Mouse (Mus musculus): ENCODE data around the gene Jmjd8. TPM values are rescaled to one million over a fixed set of nuclear protein-coding genes. Genes with fewer than 3 reads are reported as not detected.
"Not testable (repeated sequence)": the region's sequence is repeated elsewhere in the genome, so short reads cannot be mapped to it uniquely, and the experiment has no call there.

Gene Jmjd8
- polyA plus RNA-seq, 1 experiment: 13.2 TPM

DNA sequence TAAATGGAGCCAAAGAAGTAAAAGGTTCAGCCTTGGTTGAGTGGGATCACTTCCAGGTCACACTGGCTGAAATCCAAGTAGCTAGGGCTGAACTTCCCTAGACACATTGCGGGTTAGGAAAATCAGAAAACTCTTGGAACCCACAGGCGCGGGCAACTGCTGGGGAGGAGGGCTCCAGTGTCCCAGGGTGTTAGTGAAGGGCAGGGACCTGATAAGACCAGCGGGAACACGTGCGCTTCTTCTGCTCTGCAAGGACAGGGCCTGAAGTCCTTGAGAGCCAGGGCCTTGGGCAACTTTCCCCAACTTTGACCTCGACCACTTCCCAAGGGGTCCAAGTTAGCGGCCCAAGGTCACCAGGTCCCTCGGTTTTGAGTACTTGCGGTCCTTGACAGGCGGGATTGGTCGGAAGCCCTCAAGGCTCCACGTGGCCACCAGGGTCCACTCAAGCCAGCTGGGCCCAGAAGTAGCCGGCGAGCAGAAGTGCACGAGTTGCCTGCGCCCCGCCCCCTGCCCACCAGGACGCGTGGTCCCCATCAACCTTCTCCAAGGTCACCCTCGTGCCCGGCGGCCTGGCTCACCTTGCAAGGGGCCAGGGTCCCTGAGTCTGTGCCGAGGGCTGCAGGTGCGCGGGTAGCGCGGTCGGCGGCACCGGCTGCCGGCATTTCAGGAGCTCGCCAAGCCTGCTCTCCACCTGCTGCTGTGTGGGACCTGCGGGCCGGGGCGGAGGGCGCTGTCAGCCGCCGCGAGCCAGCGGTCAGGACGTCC, 39.4 kb downstream of the Jmjd8 start:
- no peak for TF ChIP-seq POLR2A (IDR thresholded peaks at IDR 0.05; ENCODE audit: insufficient read depth, low read length)
- TF ChIP-seq CTCF (IDR thresholded peaks at IDR 0.05; ENCODE audit: low read depth, low read length): no peak
- no peak for TF ChIP-seq EP300 (IDR thresholded peaks at IDR 0.05; ENCODE audit: insufficient read depth, low read depth, low read length)
- no peaks in the 10 kb centered on the region for H3K27me3 ChIP-seq (ENCODE audit: control insufficient read depth, insufficient read depth, low read length, poor library complexity, severe bottlenecking)
- H3K9ac ChIP-seq (ENCODE audit: low read depth, poor library complexity, severe bottlenecking): peak overlapping the region; percentile 53
- H3K9me3 ChIP-seq (replicated peaks; ENCODE audit: control insufficient read depth, insufficient read depth, low read length, poor library complexity, severe bottlenecking): no peaks in the 10 kb centered on the region
- H3K4me3 ChIP-seq (ENCODE audit: low read depth, low read length): peak overlapping the region; percentile 82
- H3K27ac ChIP-seq (ENCODE audit: insufficient read depth, low read length): no peak overlapping the region
- H3K36me3 ChIP-seq (ENCODE audit: control insufficient read depth, insufficient read depth, low read length, poor library complexity, severe bottlenecking): no peaks in the 10 kb centered on the region
- H3K4me1 ChIP-seq (ENCODE audit: control insufficient read depth, insufficient read depth, low read length): no peaks in the 10 kb centered on the region

DNA sequence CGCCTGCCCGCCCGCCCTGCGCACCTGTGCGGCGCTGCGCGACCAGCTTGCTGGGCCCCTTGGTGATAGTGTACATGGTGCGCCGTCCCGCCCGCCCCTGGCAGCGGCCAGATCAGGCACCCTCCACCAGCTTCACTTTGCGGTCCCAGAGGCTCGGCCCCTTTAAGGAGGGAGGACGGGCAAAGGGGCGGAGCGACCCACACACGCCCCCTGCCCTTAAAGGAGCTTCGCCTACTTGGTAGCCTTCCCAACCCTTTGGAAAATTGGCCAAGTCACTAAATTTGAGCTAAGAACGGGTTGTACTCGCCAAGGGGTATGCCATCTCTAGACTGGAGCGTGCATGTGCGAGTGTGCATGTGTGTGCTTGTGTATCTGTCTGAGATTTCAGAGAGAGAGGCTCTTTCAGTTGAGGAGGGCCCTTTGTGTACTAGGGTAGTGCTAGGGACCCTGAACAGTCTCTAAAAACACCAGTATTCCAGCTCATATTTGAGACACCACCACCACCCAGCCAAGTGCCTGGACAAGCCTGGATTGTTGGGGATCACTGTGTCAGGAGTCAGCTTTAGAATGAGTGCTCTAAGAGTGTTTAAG, 40.0 kb downstream of the Jmjd8 start, which contains the start of gene Mcrip2:
Mcrip2 (minus strand) TSS at position 164 of the 591 bp plus-strand sequence.
- H3K4me1 ChIP-seq (ENCODE audit: control insufficient read depth, insufficient read depth, low read length): no peaks in the 10 kb centered on the region
- H3K9ac ChIP-seq (ENCODE audit: low read depth, poor library complexity, severe bottlenecking): peak within 1 kb of the TSS; percentile 53
- no peak within 1 kb of the TSS for H3K27ac ChIP-seq (ENCODE audit: insufficient read depth, low read length)
- H3K27me3 ChIP-seq (ENCODE audit: control insufficient read depth, insufficient read depth, low read length, poor library complexity, severe bottlenecking): no peaks in the 10 kb centered on the region
- no peaks in the 10 kb centered on the region for H3K36me3 ChIP-seq (ENCODE audit: control insufficient read depth, insufficient read depth, low read length, poor library complexity, severe bottlenecking)
- H3K9me3 ChIP-seq (replicated peaks; ENCODE audit: control insufficient read depth, insufficient read depth, low read length, poor library complexity, severe bottlenecking): no peaks in the 10 kb centered on the region
- TF ChIP-seq CTCF (IDR thresholded peaks at IDR 0.05; ENCODE audit: low read depth, low read length) (no peak), EP300 (IDR thresholded peaks at IDR 0.05; ENCODE audit: insufficient read depth, low read depth, low read length) (no peak), POLR2A (IDR thresholded peaks at IDR 0.05; ENCODE audit: insufficient read depth, low read length) (no peak)
- peak within 1 kb of the TSS; percentile 82 for H3K4me3 ChIP-seq (ENCODE audit: low read depth, low read length)

DNA sequence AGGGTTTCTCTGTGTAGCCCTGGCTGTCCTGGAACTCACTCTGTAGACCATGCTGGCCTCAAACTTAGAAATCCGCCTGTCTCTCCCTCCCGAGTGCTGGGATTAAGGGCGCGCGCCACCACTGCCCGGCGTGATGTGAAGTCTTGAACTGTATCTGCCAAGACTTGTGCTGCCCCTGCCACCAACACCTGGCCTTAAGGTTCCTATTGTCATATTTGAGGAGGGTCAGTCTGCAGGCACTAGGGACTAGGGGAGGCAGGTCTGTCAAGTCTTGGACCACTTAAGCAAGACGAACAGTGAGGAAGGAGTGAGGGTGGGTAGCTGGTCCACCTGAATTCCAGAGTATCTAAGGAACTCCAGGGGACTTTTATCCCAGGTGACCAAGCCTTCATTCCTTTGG, 40.8 kb downstream of the Jmjd8 start:
- no peaks in the 10 kb centered on the region for H3K9me3 ChIP-seq (replicated peaks; ENCODE audit: control insufficient read depth, insufficient read depth, low read length, poor library complexity, severe bottlenecking)
- H3K27ac ChIP-seq (ENCODE audit: insufficient read depth, low read length): no peak overlapping the region
- no peak overlapping the region for H3K9ac ChIP-seq (ENCODE audit: low read depth, poor library complexity, severe bottlenecking)
- H3K27me3 ChIP-seq (ENCODE audit: control insufficient read depth, insufficient read depth, low read length, poor library complexity, severe bottlenecking): no peaks in the 10 kb centered on the region
- H3K36me3 ChIP-seq (ENCODE audit: control insufficient read depth, insufficient read depth, low read length, poor library complexity, severe bottlenecking): no peaks in the 10 kb centered on the region
- H3K4me3 ChIP-seq (ENCODE audit: low read depth, low read length): no peak overlapping the region
- H3K4me1 ChIP-seq (ENCODE audit: control insufficient read depth, insufficient read depth, low read length): no peaks in the 10 kb centered on the region
- TF ChIP-seq EP300 (IDR thresholded peaks at IDR 0.05; ENCODE audit: insufficient read depth, low read depth, low read length): no peak
- no peak for TF ChIP-seq CTCF (IDR thresholded peaks at IDR 0.05; ENCODE audit: low read depth, low read length)
- TF ChIP-seq POLR2A (IDR thresholded peaks at IDR 0.05; ENCODE audit: insufficient read depth, low read length): no peak

DNA sequence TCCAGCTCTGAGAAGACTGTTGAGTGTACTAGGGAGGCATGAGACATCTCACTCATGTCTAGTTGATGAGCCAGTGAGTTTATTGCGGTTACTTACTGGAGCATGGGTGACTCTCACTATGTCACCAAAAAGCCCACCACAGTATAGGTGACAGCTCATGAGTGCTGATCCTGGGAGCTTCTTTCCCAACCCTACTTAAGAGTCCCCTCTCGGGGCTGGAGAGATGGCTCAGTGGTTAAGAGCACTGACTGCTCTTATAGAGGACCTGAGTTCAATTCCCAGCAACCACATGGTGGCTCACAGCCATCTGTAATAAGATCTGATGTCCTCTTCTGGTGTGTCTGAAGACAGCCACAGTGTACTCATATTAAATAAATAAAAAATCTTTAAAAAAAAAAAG, 41.3 kb downstream of the Jmjd8 start:
- Histone ChIP-seq H3K36me3 (ENCODE audit: control insufficient read depth, insufficient read depth, low read length, poor library complexity, severe bottlenecking) (no peaks in the 10 kb centered on the region), H3K4me1 (ENCODE audit: control insufficient read depth, insufficient read depth, low read length) (no peaks in the 10 kb centered on the region), H3K9ac (ENCODE audit: low read depth, poor library complexity, severe bottlenecking) (no peak overlapping the region), H3K4me3 (ENCODE audit: low read depth, low read length) (no peak overlapping the region), H3K9me3 (replicated peaks; ENCODE audit: control insufficient read depth, insufficient read depth, low read length, poor library complexity, severe bottlenecking) (no peaks in the 10 kb centered on the region), H3K27ac (ENCODE audit: insufficient read depth, low read length) (no peak overlapping the region), H3K27me3 (ENCODE audit: control insufficient read depth, insufficient read depth, low read length, poor library complexity, severe bottlenecking) (no peaks in the 10 kb centered on the region)
- TF ChIP-seq EP300 (IDR thresholded peaks at IDR 0.05; ENCODE audit: insufficient read depth, low read depth, low read length) (no peak), POLR2A (IDR thresholded peaks at IDR 0.05; ENCODE audit: insufficient read depth, low read length) (no peak), CTCF (IDR thresholded peaks at IDR 0.05; ENCODE audit: low read depth, low read length) (no peak)

DNA sequence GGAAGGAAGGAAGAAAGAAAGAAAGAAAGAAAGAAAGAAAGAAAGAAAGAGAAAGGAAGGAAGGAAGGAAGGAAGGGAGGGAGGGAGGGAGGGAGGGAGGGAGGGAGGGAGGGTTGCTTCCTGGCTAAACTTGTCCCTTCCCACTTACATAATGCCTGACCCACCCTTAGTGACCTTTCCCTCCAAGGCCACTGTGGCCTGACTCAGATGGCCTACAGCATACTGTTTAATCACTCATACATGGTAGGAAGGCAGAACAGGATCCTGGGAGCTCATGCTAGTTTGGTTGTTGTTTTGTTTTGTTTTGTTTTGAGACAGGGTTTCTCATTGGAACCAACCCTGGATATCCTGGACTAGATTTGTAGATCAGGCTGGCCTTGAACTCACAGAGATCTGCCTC, 42.9 kb downstream of the Jmjd8 start:
- not testable (repeated sequence) for H3K9me3 ChIP-seq (replicated peaks; ENCODE audit: control insufficient read depth, insufficient read depth, low read length, poor library complexity, severe bottlenecking); H3K36me3 ChIP-seq (ENCODE audit: control insufficient read depth, insufficient read depth, low read length, poor library complexity, severe bottlenecking); H3K9ac ChIP-seq (ENCODE audit: low read depth, poor library complexity, severe bottlenecking); H3K27ac ChIP-seq (ENCODE audit: insufficient read depth, low read length); H3K4me3 ChIP-seq (ENCODE audit: low read depth, low read length); H3K4me1 ChIP-seq (ENCODE audit: control insufficient read depth, insufficient read depth, low read length); H3K27me3 ChIP-seq (ENCODE audit: control insufficient read depth, insufficient read depth, low read length, poor library complexity, severe bottlenecking)

DNA sequence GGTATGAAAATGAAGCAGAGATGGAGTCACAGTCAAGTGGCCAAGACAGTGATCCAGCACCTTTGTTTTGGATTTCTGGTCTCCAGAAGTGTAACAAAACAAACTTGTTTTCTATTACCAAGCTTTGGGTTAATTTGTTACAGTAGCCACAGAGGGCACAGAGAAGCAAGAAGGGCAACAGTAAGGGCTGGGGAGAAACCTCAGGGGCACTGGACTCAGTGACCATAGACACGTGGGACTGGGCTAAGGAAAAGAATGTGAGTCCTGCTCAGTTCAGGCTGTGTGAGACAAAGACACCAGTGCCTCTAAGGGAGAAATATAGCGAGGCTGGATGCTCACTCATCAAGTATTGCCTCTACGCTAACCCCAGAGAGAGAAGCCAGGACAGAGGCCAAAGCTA, 44.0 kb downstream of the Jmjd8 start:
- no peak for TF ChIP-seq POLR2A (IDR thresholded peaks at IDR 0.05; ENCODE audit: insufficient read depth, low read length)
- no peak for TF ChIP-seq CTCF (IDR thresholded peaks at IDR 0.05; ENCODE audit: low read depth, low read length)
- TF ChIP-seq EP300 (IDR thresholded peaks at IDR 0.05; ENCODE audit: insufficient read depth, low read depth, low read length): no peak
- peaks cover 3% of the 10 kb centered on the region for H3K4me1 ChIP-seq (ENCODE audit: control insufficient read depth, insufficient read depth, low read length)

More for the DNA sequence above, 44.0 kb downstream of the Jmjd8 start:
- Histone ChIP-seq H3K9me3 (replicated peaks; ENCODE audit: control insufficient read depth, insufficient read depth, low read length, poor library complexity, severe bottlenecking) (no peaks in the 10 kb centered on the region), H3K36me3 (ENCODE audit: control insufficient read depth, insufficient read depth, low read length, poor library complexity, severe bottlenecking) (no peaks in the 10 kb centered on the region), H3K4me3 (ENCODE audit: low read depth, low read length) (no peak overlapping the region), H3K27ac (ENCODE audit: insufficient read depth, low read length) (no peak overlapping the region), H3K27me3 (ENCODE audit: control insufficient read depth, insufficient read depth, low read length, poor library complexity, severe bottlenecking) (no peaks in the 10 kb centered on the region), H3K9ac (ENCODE audit: low read depth, poor library complexity, severe bottlenecking) (no peak overlapping the region)

Measured in ES-Bruce4 (cell line).